ENCODE assay signal across 36 mouse cellular contexts in genomic region chr16:90827498-90827897, GRCm38 (mm10). TPM values are rescaled to one million over a fixed set of nuclear protein-coding genes. Genes with fewer than 3 reads are reported as not detected.
"Had no signal": no experiment of that assay in that cellular context is flagged by ENCODE, and none has a peak within 500 bp of the region (broad histone marks: within the 10 kb centered on the region; RNA-seq: fewer than 3 reads in every experiment).

No protein-coding gene starts in this region.

- H3K9me3 ChIP-seq: heart, embryonic 10.5 days; heart, embryonic 12.5 days; heart, embryonic 13.5 days; heart, embryonic 15.5 days; hindbrain, embryonic 10.5 days; hindbrain, embryonic 12.5 days; hindbrain, embryonic 13.5 days; hindbrain, embryonic 15.5 days; intestine, embryonic 15.5 days; kidney, embryonic 15.5 days had no signal

- DNase-seq: heart, adult 2 months; heart, postnatal 10 days; heart, postnatal 14 days; heart, postnatal 36 days; heart, postnatal 4 days; kidney, adult 11 months; kidney, adult 18-20 months; kidney, adult 2 months; kidney, adult 8-10 months; kidney, adult 9 months; kidney, postnatal 10 days; kidney, postnatal 14 days; kidney, postnatal 25 days; kidney, postnatal 36 days; kidney, postnatal 4 days; layer of hippocampus, adult 9-11 months had no signal

- H3K4me3 ChIP-seq: heart, adult 2 months; heart, embryonic 10.5 days; heart, embryonic 12.5 days; heart, embryonic 13.5 days; heart, embryonic 15.5 days; hindbrain, embryonic 10.5 days; hindbrain, embryonic 12.5 days; hindbrain, embryonic 13.5 days; hindbrain, embryonic 15.5 days; intestine, embryonic 15.5 days; kidney, embryonic 15.5 days; layer of hippocampus, adult 2 months had no signal

- H3K27ac ChIP-seq: heart, adult 2 months; heart, embryonic 10.5 days; heart, embryonic 13.5 days; heart, embryonic 15.5 days; hindbrain, embryonic 10.5 days; hindbrain, embryonic 12.5 days; hindbrain, embryonic 13.5 days; hindbrain, embryonic 14.5 days; hindbrain, embryonic 15.5 days; hindbrain, postnatal 0 days; intestine, embryonic 15.5 days; kidney, embryonic 15.5 days; kidney, postnatal 0 days; layer of hippocampus, adult 2 months had no signal

- ATAC-seq: hindbrain, embryonic 16.5 days; hindbrain, postnatal 0 days; inflammation-experienced regulatory T-cells, adult 6 months; intestine, embryonic 15.5 days; intestine, embryonic 16.5 days; intestine, postnatal 0 days had no signal

- H3K36me3 ChIP-seq: heart, embryonic 10.5 days; heart, embryonic 12.5 days; heart, embryonic 13.5 days; heart, embryonic 15.5 days; hindbrain, embryonic 10.5 days; hindbrain, embryonic 12.5 days; hindbrain, embryonic 13.5 days; hindbrain, embryonic 15.5 days; intestine, embryonic 15.5 days; kidney, embryonic 15.5 days had no signal

- H3K4me2 ChIP-seq: heart, embryonic 11.5 days; heart, embryonic 12.5 days; heart, embryonic 13.5 days; heart, embryonic 15.5 days; hindbrain, embryonic 12.5 days; hindbrain, embryonic 13.5 days; hindbrain, embryonic 14.5 days; hindbrain, embryonic 15.5 days; intestine, embryonic 15.5 days; kidney, embryonic 15.5 days had no signal

- H3K9ac ChIP-seq: heart, embryonic 12.5 days; heart, embryonic 13.5 days; heart, embryonic 15.5 days; hindbrain, embryonic 12.5 days; hindbrain, embryonic 13.5 days; hindbrain, embryonic 14.5 days; hindbrain, embryonic 15.5 days; intestine, embryonic 15.5 days; kidney, embryonic 15.5 days had no signal

RNA-seq across cellular contexts. Expression of gene Eva1c, which starts 1.0 kb away (rescaled TPM):
- total RNA-seq: hematopoietic stem cell, adult 5-6 weeks had no signal
- polyA plus RNA-seq: inflammation-experienced regulatory T-cells, adult 6 months had no signal
